Mouse (Mus musculus): ENCODE measurements at regions not wholly inside any gene's neighbourhood (a gene's known extent, or its start where the extent isn't known, plus 50 kb on each side); places are given as distances from the start of the nearest gene placed in this dataset.

- TF ChIP-seq CTCF (conservative IDR thresholded peaks at IDR 0.05; ENCODE audit: low read length) (no peak), NANOG (IDR thresholded peaks at IDR 0.05; ENCODE audit: borderline replicate concordance, low read length) (no peak)
Measured at GRCm38 (mm10) chr7:34570114-34571065, 86.1 kb downstream of the Kctd15 start.
